Mouse (Mus musculus) gastrocnemius, adult 8-10 months (tissue): ENCODE results near the gene Cyb561a3. TPM values are rescaled to one million over a fixed set of nuclear protein-coding genes. Genes with fewer than 3 reads are reported as not detected.
"Not testable (repeated sequence)": the region's sequence is repeated elsewhere in the genome, so short reads cannot be mapped to it uniquely, and the experiment has no call there.

Experiments
- DNase-seq, 2 experiments: peaks; one replicate each; pipeline ENCODE4 v3.0.0; 2022; ENCODE audit warnings: low spot score in 2 of 2
- total RNA-seq, 4 experiments: library from RNA; stranded (reverse); gene quantifications; 2 replicates each; pipeline ENCODE4 v1.2.4; 2022

The Cyb561a3 gene
- total RNA-seq, result 1 to 10 TPM; 7.6 to 8.3 (median 7.8) TPM

DNA sequence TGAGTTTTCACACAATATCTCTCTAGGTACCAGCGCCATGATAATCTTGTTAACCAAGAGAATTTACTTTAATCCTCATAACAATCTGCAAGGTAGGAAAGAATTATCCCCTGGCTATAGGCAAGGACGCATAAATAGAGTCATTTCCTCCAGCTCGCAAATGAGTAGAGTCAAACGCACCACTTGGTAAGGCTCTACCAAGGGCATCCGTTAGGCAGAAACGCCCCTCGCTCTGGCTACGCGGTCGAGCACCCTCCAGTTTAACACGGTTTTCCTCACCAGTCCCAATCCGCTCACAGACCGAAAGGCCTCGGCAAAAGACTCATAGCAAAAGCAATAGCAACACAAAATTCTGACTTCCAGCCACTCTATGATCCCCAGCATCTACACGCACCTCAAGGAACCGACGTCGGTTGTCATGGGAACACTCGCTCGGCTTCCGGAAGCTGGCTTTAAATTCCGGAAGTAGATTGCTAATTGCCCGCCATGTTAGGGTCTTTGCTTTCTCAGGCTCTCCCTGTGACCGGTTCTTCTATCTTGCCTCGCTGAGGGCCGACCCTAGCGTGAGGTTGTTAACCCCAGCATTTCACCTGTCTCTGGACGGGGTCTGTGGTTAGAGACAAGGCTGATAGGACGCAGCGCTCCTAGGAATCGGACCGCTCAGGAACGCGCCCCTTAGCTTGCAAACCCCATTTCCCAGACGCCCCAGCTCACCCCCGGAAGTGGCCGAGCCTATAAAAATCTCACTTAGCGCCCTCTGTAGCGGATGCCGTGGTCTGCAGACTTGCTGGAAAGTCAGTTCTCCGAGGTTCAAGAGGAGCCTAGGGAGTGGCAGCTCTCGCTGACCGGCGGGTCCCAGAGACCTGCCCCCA lies at the start of gene Cyb561a3, which contains the start of gene Tmem138:
Gene Cyb561a3, plus strand, starts transcription at position 483 of the 872 bp plus-strand sequence.
Gene Tmem138, minus strand, starts transcription at position 673 of the 872 bp plus-strand sequence.
- peak; percentile 83 to 84 for DNase-seq

DNA sequence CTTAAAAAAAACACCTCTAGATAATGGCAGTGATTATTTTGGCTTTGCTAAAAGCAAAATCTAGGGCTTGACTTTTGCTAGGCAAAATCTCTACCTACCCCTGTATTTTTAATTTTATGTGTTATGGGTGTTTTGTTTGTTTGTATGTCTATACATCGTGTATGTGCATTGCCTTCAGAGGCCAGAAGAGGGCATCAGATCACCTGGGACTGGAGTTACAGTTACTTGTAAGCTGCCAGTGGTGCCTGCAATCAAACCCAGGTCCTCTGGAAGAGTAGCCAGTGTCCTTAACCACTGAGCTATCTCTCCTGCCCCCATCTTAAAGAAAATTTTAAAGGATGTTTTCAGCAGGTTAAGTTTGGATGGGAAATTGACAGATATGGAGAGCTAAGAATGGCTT lies 46.9 kb upstream of the Cyb561a3 start:
- no peak for DNase-seq

DNA sequence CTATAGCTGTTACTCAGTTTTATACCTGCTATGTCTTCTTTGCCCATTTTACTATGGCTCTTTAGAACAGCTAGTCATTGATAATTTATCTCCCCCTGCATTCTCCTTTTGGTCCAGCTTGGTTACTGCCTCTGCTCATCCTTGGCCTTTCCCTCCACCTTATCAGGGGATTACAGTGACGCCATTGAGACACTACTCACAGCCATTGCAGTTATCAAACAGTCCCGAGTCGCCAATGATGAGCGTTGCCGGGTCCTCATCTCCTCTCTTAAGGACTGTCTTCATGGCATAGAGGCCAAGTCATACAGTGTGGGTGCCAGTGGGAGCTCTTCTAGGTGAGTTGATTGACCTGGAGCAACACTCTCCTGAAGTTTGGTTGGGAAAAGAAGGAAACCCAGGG lies 37.5 kb upstream of the Cyb561a3 start:
- no peak for DNase-seq

DNA sequence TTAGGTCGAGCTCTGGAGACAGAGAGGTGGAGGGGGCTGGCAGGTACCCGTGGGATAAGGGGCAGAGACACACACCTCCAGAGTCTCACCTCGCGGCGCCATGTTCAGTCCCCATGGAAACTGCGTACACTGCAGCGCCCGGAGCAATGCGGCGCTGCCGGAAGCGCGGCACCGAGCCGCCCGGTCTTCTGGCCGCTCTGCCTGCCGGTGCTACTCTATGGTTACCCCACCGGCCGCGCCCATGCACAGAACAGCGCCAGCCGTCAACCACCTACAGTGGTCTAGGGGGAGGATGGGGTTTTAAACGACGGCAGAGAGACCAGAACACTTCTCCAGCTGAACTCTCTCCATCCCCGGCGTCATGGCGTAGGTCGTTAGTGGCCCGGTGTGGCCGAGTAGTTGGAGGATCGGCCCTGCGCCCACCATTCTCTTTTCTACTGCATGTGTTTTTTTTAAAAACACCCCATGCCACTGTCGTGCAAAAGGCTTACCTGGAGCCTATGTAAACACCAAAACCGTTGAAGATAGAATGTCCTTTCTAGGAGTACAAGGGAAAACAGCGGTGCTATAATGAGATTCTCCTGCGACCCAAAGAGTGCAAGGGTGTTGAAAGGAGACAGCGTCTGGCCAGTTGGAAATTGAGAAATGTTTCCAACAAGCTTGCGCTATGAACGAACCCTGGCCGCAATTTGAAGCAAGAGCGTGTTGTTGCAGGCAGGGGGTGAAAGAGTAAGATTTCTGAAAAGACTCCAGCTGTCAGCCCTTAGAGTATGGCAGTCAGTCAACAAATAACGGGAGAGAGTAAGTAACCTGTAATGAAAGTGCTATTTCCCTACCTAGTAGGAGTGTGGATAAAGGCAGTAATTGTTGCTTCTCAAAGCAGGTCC lies 21.1 kb upstream of the Cyb561a3 start, which contains the start of gene Tmem216:
Gene Tmem216, minus strand, starts transcription at position 615 of the 887 bp plus-strand sequence.
- peak; percentile 64 to 81 for DNase-seq

DNA sequence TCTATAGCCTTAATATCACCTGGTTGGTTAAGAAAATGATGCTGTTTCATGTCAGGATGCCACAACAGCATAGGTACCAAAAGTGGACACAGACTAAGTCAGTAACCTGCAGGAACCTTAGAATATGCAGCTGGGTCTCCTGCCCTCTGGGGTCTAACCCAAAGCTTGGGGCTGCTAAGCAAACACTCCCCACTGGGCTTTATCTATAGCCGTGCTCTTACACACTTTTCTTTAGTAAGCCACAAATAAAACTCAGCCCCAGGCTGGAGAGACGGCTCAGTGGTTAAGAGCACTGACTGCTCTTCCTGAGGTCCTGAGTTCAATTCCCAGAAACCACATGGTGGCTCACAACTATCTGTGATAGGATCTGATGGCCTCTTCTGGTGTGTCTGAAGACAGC lies 20.0 kb upstream of the Cyb561a3 start:
- DNase-seq, result no peak

DNA sequence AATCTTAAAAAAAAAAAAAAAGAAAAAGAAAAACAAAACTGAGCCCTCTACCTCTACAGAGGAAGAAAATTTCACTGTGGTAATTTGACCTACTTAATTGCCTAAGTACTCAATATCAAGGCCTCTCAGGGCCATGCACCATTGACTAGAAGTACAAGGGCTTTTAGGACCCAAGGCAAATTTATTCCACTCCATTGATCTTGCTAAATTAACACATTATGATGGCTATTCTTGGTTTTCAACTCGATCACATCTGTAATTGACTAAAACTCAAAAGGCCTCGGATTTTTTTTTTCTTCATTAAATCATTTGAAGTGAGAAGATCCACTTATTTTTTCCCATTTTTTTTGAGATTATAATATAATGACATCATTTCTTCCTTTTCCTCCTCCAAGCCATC lies 19.5 kb upstream of the Cyb561a3 start:
- no peak for DNase-seq

DNA sequence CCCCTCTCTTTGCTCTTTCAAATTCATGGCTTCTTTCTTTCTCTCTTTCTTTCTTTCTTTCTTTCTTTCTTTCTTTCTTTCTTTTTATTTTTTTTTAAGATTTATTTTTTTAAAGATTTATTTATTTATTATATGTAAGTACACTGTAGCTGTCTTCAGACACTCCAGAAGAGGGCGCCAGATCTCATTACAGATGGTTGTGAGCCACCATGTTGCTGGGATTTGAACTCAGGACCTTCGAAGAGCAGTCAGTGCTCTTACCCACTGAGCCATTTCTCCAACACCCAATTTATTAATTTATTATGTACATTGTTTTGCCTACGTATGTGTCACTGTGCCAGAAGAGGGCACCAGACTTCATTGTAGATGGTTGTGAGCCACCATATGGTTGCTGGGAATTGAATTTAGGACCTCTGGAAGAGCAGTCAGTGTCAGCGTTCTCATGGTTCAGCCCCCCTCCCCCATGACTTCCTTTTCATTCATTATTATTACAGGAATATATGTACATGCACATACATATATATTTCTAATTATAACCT lies 19.1 kb upstream of the Cyb561a3 start:
- DNase-seq, result not testable (repeated sequence)

DNA sequence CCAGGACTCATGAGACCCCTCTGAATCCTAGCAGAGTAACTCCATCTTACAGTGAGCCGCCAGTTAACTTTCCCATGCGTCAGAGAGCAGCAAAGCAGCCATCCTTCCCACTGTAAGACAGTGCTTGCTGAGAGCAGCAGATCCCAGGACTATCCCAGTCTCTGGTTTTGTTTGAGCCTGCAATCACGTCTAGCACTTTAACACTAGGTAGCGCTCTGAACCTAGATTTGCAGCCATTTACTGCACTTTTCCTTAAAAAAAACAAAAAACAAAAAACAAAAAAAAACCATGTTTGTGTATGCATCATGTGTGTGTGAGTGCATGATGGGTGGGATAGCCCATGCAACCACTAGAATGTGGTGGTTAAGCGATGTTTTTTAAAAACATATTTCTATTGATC lies 16.9 kb upstream of the Cyb561a3 start:
- no peak for DNase-seq

DNA sequence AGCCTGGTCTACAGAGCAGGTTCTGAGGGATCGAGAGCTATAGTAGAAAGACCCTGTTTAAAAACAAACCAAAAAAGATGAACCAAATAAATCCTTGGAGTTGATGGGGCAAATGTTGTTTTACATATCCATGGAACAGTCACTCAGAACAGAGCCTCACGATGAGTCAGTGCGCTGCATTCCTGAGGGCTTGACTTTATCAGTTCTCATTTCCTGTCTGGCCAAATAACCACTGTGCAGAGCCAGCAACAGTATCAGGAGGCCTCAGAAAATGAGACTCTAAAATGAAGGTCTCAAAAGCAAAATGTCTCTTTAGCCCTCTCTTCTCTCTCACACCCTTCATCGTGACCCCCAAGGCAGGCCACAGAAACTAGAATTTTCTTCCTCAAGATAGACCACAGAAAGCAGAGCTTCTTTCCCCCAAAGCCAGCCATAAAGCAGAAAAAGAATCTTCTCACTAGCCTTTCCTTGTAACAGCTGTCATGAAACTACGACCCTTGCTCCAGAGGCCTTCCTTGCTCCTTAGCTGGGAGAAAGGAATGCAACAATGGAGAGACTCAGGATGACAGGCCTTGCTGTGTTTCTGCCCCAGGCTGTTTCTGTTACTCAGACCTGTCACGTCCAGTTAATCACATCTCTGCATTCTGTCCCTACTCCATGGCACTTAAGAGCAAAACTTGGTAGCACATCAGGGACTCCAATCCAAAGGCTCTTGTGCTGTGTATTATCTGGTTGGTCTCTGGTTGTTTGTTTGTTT lies 15.2 kb upstream of the Cyb561a3 start:
- DNase-seq, result no peak

DNA sequence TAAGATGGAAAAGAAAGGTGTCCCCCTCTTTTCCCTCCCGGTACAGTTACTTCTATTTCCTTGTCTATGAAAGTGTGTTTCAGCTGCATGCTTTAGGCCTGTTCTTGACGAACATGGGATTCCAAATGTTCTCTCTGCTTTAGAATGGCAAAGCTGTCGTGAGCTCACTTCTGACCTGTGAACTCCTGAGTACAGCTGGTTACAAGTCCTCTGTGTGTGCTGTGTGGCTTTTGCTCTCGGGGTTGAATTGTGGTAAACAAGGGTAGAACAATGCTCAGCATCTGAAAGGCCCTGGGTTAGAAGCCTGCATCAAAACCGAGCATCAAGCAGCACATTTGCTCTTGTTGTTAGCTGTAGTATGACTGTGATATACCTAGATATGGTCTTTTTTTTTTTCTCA lies 14.6 kb upstream of the Cyb561a3 start:
- DNase-seq, result no peak

DNA sequence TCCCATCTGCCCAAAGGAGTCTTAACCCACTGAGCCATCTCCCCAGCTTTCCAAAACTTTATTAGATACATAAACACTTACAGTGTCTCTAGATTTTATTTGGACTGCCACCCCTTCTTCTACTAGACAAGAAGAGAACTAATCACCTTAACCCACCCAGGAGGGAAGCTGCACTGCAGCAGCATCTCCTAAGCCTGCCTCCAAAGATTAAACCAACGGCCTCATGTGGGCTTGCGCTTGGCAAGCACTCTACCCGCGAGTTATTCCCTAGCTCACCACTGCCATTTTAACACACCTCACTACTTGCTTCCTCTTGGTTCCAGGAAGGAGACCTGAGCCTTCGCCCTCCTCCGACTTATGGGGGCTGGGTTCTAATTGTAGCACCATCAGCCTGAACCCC lies 12.7 kb upstream of the Cyb561a3 start:
- no peak for DNase-seq

DNA sequence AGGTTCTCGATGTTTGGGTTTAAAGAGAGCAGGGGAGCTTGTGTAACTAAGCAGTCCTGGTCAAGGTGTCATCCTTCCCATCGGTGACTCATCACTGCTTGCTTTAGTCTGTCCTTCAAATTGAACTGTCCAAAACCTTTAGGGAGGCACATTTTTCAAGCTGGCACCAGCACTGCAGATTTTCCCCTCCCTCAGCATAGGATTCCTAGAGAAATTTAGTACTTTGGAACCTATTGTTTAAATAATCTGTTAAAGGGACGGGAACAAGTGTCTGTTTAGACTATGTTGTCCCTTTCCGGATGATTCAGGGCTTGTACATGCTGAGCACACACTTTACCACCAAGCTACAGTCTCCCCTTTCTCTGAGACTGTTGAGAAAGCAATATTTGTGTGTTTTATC lies 11.8 kb upstream of the Cyb561a3 start:
- no peak for DNase-seq

DNA sequence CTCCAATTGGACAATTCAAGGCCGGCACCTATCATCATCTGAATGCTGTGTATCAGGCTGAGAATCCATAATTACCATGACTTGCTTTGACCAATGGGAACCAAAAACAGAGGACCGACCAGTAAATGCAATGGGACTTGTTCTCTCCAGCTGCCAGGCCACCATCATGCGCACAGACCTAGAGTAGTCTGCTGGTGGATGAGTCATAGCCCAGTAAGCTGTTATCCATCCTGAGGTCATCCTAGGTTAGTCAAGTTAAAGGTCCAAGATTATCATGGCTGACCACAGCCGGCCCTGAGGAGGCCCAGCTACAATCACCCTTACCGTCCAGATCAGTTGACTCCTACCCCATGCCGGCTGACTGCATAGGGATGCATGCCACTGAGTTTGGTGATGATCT lies 7.3 kb upstream of the Cyb561a3 start:
- DNase-seq, result no peak

DNA sequence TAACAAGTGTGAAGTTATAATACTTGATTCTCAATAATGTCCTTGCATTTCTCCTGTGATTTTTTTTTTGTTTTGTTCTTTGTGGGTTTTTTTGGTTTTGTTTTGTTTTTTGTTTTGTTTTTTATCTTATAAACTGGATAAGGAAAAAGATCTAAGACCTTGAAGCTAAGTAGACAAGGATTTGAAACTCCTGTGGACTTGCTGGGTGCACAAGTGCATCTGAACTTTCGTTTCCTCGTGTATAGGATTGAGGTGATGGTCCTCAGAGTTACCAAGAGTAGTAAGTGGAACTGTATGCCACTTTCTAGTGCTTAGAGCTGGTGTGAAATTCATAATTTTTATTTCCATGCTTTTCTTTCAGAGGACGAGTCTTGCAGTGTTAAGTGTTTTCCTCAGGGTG lies 3.1 kb downstream of the Cyb561a3 start:
- no peak for DNase-seq

DNA sequence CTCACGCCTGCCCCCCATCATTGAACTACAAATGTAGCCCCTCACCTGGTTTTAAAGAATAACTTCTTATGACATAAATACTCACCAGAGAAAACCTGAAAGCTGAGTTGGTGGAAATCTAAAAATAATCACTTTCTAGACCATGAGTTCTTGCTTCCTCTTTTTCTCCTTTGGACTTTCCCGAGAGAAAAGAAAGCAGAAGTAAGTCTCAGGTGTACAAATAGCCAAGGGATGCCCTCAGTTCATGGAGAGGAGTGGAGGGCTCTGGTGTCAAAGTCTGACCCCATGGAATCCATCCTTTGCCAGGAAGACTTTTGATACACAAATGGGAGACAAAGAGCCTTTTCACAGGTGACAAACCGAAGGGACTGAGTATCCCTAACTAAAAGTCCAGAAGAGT lies 3.8 kb downstream of the Cyb561a3 start:
- DNase-seq, result no peak

DNA sequence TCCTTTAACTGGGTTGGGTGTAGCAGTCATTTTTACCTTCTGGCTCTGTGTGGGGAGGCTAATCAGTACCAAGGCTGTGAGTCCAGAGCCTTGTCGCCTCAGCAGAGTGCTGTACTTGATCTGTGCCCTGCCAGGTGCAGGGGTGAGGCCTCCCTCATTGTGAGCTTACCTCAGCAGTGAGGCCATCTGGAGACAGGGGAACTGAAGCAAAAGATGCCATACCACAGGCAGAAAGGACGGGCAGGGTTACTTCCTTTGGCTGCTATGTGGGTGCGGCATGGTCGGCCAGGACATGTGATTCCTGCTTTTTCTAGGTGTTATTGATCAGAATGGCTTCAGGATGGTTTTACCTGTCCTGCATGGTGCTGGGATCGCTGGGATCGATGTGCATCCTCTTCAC lies 5.0 kb downstream of the Cyb561a3 start:
- DNase-seq, result no peak

DNA sequence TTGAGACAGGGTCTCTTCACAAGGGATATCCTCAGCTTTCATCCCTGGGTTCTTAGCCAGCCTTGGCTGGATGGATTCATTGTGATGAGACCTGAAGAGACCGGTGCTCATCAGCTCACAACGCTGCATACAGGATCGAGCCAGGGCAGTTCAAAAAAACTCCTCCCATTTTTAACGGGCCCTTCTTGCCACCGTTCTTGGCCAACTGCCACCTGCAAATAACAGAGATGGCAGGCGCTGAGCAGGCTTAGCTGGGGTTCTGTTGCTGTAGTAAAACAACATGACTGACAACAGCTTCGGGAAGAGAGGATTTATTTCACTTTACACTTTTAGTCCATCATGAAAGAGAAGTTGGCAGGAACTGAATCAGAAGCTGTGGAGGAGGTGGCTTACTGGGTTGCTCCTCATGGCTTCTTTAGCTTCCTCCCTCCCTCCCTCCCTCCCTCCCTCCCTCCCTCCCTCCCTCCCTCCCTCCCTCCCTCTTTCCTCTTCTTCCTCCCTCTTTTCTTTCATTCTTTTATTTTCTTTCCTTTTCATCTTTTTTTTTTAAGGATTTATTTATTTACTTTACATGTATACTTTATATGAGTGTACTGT lies 6.7 kb downstream of the Cyb561a3 start:
- no peak for DNase-seq

DNA sequence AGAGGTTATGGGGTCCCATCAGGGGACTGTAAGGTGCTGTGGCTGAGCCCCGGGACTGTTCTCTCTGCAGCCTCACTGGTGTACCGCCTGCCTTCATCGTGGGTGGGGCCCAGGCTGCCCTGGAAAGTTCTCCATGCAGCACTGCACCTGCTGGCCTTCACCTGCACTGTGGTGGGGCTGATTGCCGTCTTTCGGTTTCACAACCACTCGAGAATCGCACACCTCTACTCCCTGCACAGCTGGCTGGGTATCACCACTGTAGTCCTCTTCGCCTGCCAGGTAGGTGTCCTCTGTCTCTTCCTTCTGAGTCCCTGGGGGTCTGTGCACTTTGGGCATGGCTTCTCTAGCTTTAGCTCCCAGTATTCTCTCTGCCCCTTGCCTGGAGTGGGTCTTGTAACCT lies 8.1 kb downstream of the Cyb561a3 start:
- no peak for DNase-seq

DNA sequence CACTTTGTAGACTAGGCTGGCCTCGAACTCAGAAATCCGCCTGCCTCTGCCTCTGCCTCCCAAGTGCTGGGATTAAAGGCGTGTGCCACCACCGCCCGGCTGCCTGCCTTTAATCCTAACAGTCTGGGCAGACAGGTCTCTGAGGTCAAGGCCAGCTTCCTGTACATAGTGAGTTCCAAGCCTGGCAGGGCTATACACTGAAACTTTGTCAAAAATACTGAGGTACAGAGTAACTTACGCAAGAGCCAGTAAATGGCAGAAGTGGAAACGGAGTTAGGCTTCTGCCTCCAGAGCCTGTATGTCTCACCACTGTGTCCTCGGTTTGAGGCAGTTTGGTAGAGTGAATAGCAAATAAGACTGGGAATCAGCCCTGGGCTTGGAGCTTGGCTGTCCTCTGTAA lies 10.3 kb downstream of the Cyb561a3 start:
- no peak for DNase-seq

DNA sequence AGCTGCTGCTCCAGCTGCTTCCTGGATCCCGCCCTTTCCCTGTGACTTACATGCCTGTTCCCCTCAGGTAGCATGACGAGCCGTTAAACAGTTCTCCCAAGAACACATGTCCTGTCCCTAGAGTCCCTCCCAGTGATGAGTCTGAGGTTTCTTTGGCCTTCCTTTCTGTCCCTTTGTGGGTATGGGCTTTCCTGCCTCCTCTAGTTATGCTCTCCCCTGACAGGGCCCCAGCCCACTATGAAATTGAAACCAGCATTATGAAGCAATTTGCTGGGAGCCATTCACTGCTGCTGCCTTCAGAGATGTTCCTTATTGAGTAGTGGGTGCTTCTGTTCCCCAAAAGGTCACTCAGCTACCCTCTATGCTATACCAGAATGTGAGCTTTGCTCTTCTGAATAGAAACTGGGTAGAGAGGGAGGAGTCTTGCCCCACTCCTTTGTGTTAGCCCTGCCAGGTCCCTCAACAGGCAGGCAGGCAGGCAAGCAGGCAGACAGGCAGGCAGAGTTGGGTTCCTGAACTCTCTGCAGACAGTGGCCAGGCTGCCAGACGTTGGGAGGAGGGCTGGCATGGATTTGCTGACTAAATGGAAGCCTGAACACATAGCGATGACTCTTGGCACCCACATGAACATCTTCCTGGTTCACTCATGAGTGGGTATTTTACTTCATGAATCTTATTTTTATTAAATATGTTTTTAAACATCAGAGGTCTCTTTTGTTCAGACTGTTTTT lies 12.3 kb downstream of the Cyb561a3 start:
- no peak for DNase-seq
